Mouse (Mus musculus) liver, adult 2 months (tissue): ENCODE results near the gene Emilin2. TPM values are rescaled to one million over a fixed set of nuclear protein-coding genes. Genes with fewer than 3 reads are reported as not detected.
A peak's percentile ranks its signal among the peaks of the same experiment; 100 is the strongest.

Experiments used
- DNase-seq: peaks from one replicate; pipeline ENCODE4 v3.0.0-alpha.2; 2011; ENCODE audit warnings: low read depth, low spot score; ENCODE audit errors: extremely low read depth
- H3K27ac ChIP-seq: fragments of 200-500 bp; replicated peaks from 2 replicates; pipeline ENCODE4 v1.5.1; 2012; ENCODE audit warnings: low read depth, mild to moderate bottlenecking, control low read depth, inconsistent platforms, low read length; ENCODE audit not compliant: insufficient read depth
- H3K27me3 ChIP-seq: fragments of 200-500 bp; 2 replicates; pipeline ENCODE4 v1.6.1; 2012; ENCODE audit warnings: mild to moderate bottlenecking, moderate library complexity, low read length, inconsistent platforms; ENCODE audit not compliant: control insufficient read depth, insufficient read depth
- H3K36me3 ChIP-seq: fragments of 200-500 bp; 2 replicates; pipeline ENCODE4 v1.6.1; 2012; ENCODE audit warnings: low read length, inconsistent platforms; ENCODE audit not compliant: control insufficient read depth, insufficient read depth
- H3K4me1 ChIP-seq: fragments of 200-500 bp; 2 replicates; pipeline ENCODE4 v1.6.1; 2011; ENCODE audit warnings: low read length; ENCODE audit not compliant: control insufficient read depth, insufficient read depth
- H3K4me3 ChIP-seq: fragments of 200-500 bp; 2 replicates; pipeline ENCODE4 v1.5.1; 2011; ENCODE audit warnings: low read depth, mild to moderate bottlenecking, control low read depth, low read length, moderate library complexity; ENCODE audit not compliant: insufficient read depth
- H3K79me2 ChIP-seq: fragments of 200-500 bp; 2 replicates; pipeline ENCODE4 v1.6.1; 2012; ENCODE audit warnings: inconsistent platforms, mild to moderate bottlenecking, low read length, moderate library complexity; ENCODE audit not compliant: control insufficient read depth, insufficient read depth
- H3K9ac ChIP-seq: fragments of 200-500 bp; 2 replicates; pipeline ENCODE4 v1.6.1; 2012; ENCODE audit warnings: low read depth, mild to moderate bottlenecking, control low read depth, inconsistent platforms, low read length
- CTCF ChIP-seq: fragments of 200-500 bp; IDR thresholded peaks from 2 replicates; pipeline ENCODE4 v1.5.1; 2011; ENCODE audit warnings: low read depth, low read length, control low read depth
- POLR2A ChIP-seq: fragments of 200-500 bp; IDR thresholded peaks from 2 replicates; pipeline ENCODE4 v1.6.1; 2011; ENCODE audit warnings: low read length, control low read depth; ENCODE audit not compliant: insufficient read depth; ENCODE audit errors: extremely low read depth
- WGBS: fragments of 180-500 bp; shearing (Covaris S2); methylation state at CpG from one replicate; pipeline ENCODE4 v1.1.7; 2018; 5-methylcytosine and 5-hydroxymethylcytosine counted together
- polyA plus RNA-seq: library from polyadenylated mRNA; depleted of rRNA; stranded (reverse); fragments of >200 nt; gene quantifications from 2 replicates; pipeline ENCODE4 v1.2.3, GENCODE M21; 2012
- total RNA-seq: library from RNA; depleted of rRNA; stranded (reverse); fragments of >200 nt; gene quantifications from 2 replicates; pipeline ENCODE4 v1.2.3, GENCODE M21; 2014

Gene Emilin2
- total and polyA plus RNA-seq, 2 experiments = 1.1 to 1.7 TPM

GRCm38 (mm10) chr17:71268152-71268551 is 43.6 kb downstream of the Emilin2 start:
- H3K79me2 ChIP-seq = no peaks in the 10 kb centered on the region
- no peak for DNase-seq
- H3K4me3 ChIP-seq = no peak overlapping the region
- H3K9ac ChIP-seq = no peak overlapping the region
- TF ChIP-seq CTCF (no peak), POLR2A (no peak)
- H3K36me3 ChIP-seq = no peaks in the 10 kb centered on the region
- WGBS = 85% methylated on average over 10 of the region's 10 CpGs
- H3K27me3 ChIP-seq = no peaks in the 10 kb centered on the region
- H3K27ac ChIP-seq = no peak overlapping the region
- no peaks in the 10 kb centered on the region for H3K4me1 ChIP-seq

GRCm38 (mm10) chr17:71267374-71267773 is 44.4 kb downstream of the Emilin2 start:
- Histone ChIP-seq H3K79me2 (no peaks in the 10 kb centered on the region), H3K9ac (no peak overlapping the region), H3K27me3 (no peaks in the 10 kb centered on the region), H3K4me1 (no peaks in the 10 kb centered on the region), H3K36me3 (no peaks in the 10 kb centered on the region), H3K4me3 (no peak overlapping the region), H3K27ac (no peak overlapping the region)
- DNase-seq = no peak
- TF ChIP-seq CTCF = no peak
- no peak for TF ChIP-seq POLR2A
- 86% methylated on average over 8 of the region's 8 CpGs for WGBS

GRCm38 (mm10) chr17:71265336-71266051 is 46.3 kb downstream of the Emilin2 start:
- no peaks in the 10 kb centered on the region for H3K27me3 ChIP-seq
- no peak overlapping the region for H3K9ac ChIP-seq
- 79% methylated on average over 5 of the region's 5 CpGs for WGBS
- H3K79me2 ChIP-seq = no peaks in the 10 kb centered on the region
- H3K4me3 ChIP-seq = no peak overlapping the region
- no peak for TF ChIP-seq CTCF
- TF ChIP-seq POLR2A = no peak
- no peak overlapping the region for H3K27ac ChIP-seq
- H3K4me1 ChIP-seq = no peaks in the 10 kb centered on the region
- no peaks in the 10 kb centered on the region for H3K36me3 ChIP-seq
- DNase-seq = no peak

GRCm38 (mm10) chr17:71264739-71265138 is 47.0 kb downstream of the Emilin2 start:
- Histone ChIP-seq H3K9ac (no peak overlapping the region), H3K36me3 (no peaks in the 10 kb centered on the region), H3K79me2 (no peaks in the 10 kb centered on the region), H3K4me3 (no peak overlapping the region), H3K27ac (no peak overlapping the region), H3K27me3 (no peaks in the 10 kb centered on the region), H3K4me1 (no peaks in the 10 kb centered on the region)
- WGBS = 64% methylated on average over 4 of the region's 4 CpGs
- peak; percentile 13 for DNase-seq
- TF ChIP-seq POLR2A (no peak), CTCF (no peak)

GRCm38 (mm10) chr17:71263136-71263535 is 48.6 kb downstream of the Emilin2 start:
- Histone ChIP-seq H3K9ac (no peak overlapping the region), H3K4me3 (no peak overlapping the region), H3K36me3 (no peaks in the 10 kb centered on the region), H3K79me2 (no peaks in the 10 kb centered on the region), H3K4me1 (no peaks in the 10 kb centered on the region), H3K27ac (no peak overlapping the region), H3K27me3 (no peaks in the 10 kb centered on the region)
- WGBS = 70% methylated on average over 6 of the region's 6 CpGs
- DNase-seq = no peak
- no peak for TF ChIP-seq CTCF
- no peak for TF ChIP-seq POLR2A

- WGBS = 47% methylated on average over 3 of the region's 3 CpGs
- Histone ChIP-seq H3K36me3 (no peaks in the 10 kb centered on the region), H3K9ac (no peak overlapping the region), H3K27ac (no peak overlapping the region), H3K4me3 (no peak overlapping the region), H3K27me3 (no peaks in the 10 kb centered on the region), H3K79me2 (no peaks in the 10 kb centered on the region), H3K4me1 (no peaks in the 10 kb centered on the region)
- TF ChIP-seq CTCF (peak; percentile 29; the same call in 1 of the 2 replicates), POLR2A (no peak)
- no peak for DNase-seq
These were observed 51.1 kb downstream of the Emilin2 start for GRCm38 (mm10) chr17:71260658-71261057.
